Mouse (Mus musculus) spleen, postnatal 4 days (tissue): Measurements from ENCODE around the gene Dusp6.

Experiments
- DNase-seq, 2 experiments: peaks; one replicate each; pipeline ENCODE4 v3.0.0; 2022; ENCODE audit warnings: low spot score in 2 of 2

Dusp6 gene

DNA sequence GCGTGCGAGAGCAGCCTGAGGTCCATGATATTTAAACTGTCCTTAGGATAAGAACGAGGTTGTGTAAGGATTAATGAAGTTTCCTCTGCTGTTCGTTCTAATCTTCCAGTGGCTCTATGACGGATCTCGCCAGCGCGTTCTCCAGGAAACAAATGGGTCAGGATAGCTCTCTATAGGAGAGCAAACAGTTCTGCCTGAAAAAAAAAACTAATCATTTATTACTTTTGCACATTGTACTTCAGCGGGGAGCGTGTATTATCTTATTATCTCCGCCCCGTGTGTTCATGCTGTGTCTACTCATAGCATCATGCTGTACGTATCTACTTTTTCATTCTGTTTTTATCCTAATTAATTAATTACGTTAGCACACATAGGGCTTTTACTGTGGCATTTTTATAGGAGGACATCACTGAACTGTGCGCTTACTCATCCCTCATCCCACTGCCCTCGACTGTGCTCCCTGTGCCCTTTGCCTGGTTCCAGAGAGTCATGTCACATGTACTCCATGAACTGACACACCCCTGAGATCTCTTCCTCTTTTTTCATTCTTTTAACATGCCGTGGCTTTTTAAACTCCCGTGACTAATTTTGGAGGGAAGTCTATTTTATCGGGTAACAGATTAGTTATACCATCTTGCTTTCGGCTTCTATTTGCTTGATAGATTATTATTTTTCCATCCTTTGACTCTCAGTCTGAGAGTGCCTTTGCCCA, 16.1 kb upstream of the Dusp6 start:
- DNase-seq, result no peak

DNA sequence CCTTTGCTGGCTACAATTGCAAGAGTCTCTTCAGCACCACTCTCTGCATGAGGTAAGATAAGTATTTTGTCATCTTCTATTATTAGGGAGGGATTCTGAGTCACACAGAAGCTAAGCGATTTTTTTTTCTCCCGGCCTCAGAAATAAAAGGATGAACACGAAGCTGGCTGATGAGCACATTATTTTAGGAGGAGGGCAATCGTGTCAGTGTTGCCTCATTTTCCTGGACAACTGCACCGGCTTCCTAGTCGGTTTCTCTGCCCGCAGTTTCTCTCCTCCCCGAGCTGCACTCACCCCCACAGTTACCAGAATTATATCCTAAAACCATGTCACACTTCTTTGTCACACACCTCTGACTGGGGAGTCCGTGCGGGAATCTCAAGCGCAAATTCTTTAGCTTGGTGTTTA, 12.2 kb upstream of the Dusp6 start:
- no peak for DNase-seq

DNA sequence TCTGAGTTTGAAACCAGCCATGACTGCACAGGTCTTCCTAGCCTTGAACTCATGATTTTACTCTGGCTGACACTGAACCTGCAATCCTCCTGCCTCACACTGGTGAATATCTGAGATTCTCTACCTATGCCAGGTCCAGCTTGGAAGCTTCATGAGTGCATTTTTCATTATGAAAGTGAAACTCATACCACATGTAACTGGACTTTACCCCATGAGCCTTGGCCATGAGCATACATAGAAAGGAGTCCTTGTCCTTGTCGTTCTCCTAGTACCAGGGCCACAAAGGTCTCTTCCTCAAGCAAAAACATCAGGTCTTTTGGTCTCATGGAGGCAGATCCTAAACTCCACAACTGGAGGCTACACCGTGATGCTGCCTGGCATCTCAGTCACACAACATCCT, 9.6 kb upstream of the Dusp6 start:
- no peak for DNase-seq

DNA sequence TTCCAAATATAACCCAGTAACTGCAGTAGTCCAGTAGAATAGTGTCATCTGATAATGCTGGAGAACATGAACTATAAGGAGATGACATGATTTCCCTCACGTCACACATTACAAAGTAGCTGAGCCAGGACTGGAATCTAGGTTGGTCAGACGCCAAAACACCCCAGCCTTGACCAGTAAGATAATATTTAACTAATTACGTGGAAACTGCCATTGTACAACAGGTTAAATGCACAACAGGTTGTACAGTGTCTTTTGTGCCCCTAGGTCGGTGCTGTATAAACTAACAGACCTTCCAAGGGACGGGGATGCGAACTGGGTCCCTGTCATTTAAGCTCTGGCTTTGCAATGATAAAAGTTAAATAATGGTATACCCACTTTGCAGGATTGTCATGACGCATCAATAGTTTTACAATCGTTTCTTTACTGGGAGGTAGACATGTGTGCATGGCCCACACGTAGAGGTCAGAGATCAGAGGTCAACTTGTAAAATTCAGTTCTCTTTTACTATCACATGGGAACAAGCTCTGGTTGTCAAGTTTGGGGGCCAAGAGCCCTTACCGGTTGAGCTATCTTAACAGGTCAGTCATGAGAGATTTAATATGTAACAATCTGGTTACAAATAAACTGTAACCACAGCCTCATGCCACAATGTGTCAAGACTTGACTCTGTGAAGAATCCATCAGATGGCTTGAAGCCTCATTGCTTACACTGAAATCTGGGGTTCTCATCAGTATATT, 7.0 kb upstream of the Dusp6 start:
- no peak for DNase-seq

DNA sequence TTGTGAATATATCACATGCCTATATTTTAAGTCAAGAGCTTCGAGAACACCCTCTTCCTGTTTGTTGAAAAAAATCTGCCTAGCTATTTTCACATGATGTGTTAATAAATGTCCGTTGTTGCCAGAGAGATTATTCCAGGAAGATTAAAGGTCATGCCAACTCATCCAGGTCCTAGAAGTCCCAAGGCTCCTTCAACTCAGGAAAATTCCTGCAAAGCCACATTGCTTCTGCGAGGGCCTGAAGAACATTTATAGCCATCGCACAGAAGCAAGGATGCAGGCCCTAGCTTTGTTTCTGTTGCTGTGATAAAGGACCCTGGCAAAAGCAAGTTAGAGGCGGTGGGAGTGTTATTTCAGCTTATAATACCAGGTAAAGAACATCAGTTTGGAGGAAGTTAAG, 5.5 kb upstream of the Dusp6 start:
- DNase-seq, result no peak

DNA sequence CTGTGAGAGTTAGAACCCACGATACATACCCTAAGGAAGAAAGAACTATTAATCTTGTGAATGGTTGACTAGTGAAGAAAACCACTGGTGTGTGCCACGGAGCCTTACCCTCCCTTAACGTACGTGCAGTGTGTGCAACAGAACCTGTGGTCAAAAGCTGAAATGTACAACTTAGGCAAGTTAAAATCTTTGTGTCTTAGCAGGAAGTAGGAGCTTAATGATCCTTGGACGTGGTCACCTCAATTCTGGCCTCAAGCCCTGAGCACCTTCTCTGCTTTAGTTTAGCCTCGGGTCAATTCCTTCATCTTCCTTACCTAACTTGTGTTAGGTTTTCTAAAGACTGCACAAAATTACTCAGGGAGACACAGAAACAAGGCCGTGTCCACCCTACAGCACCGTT, 3.2 kb upstream of the Dusp6 start:
- DNase-seq, result no peak

DNA sequence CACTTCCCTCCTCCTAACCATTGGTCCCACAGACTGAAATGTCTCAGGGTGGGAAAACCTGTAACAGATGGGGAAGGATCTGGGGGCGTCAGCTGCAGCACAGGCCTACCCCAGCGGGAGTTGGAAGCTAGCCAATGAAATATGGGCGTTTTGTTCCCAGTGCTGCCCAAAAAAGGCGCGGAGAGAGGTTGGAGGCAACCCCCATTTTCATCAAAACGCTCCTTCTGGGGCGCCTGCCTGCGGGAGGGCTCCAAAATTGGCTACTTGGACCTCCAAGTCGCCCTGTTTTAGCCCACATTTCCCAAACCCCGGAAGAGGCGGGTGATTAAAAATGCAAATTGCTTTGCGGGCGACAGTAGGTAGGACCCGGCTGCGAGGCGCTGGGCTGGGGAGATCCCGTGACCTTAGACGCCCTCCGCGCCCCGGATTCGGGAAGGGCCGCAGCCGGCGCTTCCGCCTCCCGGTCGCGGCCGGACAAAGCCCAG, 1.8 kb upstream of the Dusp6 start:
- DNase-seq, result no peak

DNA sequence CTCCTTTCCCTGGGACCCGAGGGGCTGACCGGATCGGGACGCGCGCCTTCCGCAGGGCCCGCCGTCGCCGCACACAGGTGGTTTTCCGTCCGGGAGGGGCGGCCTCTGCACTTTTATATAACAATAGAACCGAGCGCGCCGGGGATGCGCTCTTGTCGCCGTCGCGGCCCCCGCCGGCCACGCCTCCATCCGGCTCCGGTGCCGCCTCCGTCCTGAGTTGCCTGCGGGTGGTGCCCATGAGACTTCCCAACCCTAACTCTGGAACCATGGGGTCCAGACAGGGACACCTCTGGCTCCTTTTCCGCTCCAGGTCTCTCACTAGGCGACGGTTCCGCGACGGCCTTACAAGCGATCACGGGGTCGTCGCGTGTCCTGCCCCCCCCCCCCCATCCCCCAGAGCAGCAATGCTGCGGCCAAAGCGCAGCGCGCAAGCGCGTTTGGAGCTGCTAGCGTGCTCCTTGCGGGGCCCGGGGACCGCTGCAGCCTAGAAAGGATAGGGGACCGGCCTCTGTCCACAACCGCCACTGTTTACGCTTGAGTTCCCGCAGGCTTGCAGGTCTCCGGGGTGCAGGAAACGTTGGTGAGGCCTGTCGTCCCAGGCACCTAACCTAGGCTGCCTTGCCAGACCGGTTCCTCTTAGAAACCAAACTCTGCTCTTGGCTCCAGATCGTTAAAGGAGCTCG, 1.3 kb upstream of the Dusp6 start:
- DNase-seq, result peak; percentile 78 to 87

DNA sequence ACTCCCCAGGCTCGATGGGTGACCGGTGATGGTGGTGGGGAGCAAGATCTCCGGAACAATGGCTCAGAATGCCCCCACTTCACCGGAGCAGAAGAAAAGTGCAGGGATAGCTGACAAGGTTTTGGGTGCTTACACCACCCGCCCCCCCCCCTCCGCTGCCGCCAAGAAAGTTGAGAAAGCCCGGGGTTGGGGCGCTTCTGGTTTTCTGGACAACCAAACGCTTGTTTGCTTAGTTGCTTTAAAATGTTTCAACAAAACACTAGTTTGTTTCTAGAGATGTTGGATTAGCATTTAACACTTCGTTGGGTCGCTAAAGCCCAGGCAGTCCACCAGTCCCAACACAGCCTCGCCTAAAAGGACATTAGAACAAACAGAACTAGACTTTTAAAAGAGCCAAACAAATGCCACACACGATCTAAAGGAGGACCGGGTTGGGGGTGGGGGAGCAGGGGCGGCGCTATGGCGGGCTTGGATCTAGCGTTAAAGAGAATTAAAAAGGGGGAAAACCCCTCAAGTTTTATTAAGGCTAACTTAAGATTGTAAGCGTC, 638 bp upstream of the Dusp6 start:
- DNase-seq, result peak in 1 of 2 experiments; percentile 65

DNA sequence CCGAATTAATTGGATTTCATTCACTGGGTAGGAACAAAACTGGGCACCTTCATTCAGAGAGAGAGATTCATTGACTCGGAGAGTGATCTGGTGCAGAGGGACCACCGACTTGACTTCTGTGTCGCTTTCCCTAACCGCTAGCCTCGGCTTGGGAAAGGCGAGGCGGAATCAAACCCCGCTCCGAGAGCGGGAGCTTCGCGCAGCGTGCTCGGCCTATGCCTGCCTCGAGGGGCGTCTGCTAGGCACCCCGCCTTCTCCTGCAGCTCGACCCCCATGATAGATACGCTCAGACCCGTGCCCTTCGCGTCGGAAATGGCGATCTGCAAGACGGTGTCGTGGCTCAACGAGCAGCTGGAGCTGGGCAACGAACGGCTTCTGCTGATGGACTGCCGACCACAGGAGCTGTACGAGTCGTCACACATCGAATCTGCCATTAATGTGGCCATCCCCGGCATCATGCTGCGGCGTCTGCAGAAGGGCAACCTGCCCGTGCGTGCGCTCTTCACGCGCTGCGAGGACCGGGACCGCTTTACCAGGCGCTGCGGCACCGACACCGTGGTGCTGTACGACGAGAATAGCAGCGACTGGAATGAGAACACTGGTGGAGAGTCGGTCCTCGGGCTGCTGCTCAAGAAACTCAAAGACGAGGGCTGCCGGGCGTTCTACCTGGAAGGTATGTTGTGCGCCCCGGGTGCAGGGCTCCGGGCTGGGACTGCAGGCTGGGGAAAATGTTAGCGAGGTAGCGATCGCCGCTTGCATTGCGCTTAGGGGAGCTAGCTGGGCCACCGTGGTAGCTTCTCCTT, 589 bp downstream of the Dusp6 start:
- peak; percentile 28 to 71 for DNase-seq

DNA sequence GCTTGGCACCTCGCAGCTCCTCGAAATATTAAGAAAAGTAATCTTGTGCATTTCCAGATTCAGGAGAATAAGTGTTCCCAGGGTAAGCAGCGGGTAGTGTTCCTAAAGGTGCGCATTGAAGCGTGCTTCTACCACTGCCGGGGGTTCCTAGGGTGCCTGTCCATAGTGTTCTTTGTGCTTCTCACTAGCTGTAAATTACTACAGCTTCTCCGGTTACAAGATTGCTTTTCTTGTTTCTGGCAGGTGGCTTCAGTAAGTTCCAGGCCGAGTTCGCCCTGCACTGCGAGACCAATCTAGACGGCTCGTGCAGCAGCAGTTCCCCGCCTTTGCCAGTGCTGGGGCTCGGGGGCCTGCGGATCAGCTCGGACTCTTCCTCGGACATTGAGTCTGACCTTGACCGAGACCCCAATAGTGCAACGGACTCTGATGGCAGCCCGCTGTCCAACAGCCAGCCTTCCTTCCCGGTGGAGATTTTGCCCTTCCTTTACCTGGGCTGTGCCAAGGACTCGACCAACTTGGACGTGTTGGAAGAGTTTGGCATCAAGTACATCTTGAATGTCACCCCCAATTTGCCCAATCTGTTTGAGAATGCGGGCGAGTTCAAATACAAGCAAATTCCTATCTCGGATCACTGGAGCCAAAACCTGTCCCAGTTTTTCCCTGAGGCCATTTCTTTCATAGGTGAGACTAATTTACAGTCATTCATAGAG, 1.4 kb downstream of the Dusp6 start:
- DNase-seq, result peak in 1 of 2 experiments; percentile 67

DNA sequence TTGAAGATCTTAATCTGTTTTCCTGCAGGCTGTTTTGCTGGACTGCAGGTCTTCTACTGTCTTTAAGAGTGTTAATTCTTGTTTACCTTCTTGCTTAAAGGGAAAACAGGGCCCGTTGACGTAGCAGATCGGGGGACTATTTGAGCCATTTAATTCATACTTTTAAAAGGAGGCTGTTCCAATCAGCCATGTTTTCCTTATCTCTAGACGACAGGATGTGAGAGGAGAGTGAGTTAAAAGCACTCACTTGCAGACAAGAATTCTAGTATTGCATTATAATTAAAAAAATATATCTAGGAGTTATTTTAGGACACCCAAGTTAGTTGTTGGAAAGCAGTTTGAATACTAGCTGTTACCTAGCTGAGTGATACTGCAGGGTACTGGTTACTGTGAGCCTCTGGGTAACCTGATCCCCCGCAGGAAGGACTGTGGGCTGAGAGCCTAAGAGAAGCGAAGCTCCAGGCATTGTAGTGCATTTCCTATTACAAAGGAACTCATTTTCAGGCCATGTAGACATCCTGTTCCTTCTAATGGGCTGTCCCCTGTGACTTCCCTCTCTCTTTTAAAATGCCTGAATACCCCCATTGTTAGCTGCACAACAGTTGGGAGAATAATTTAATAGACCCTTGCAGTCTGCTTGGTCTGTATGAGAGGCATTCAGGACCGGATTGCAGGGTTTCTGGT, 2.1 kb downstream of the Dusp6 start:
- DNase-seq, result no peak

DNA sequence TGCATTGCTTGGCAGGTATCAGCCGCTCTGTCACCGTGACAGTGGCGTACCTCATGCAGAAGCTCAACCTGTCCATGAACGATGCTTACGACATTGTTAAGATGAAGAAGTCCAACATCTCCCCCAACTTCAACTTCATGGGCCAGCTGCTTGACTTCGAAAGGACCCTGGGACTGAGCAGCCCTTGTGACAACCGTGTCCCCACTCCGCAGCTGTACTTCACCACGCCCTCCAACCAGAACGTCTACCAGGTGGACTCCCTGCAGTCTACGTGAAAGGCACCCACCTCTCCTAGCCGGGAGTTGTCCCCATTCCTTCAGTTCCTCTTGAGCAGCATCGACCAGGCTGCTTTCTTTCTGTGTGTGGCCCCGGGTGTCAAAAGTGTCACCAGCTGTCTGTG, 3.0 kb downstream of the Dusp6 start:
- DNase-seq, result peak in 1 of 2 experiments; percentile 65

DNA sequence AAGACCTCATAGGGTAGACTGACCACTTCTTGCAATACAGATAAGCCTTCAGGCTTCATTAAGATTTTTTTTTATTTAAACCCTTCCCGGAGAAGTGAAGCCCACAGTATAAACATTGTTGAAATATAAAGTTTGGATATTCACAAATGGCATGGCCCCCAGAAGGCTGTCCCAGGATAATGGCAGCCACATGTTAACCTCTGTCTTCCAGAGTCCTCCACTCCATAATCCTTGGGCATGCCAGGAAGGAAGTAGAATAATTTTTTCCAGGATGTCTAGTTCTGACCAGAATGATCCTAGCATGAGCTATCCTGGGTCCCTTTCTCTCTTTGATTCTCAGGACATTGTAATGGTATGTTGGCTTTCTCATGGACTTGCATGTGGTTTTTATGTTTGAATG, 4.6 kb downstream of the Dusp6 start:
- DNase-seq, result no peak

DNA sequence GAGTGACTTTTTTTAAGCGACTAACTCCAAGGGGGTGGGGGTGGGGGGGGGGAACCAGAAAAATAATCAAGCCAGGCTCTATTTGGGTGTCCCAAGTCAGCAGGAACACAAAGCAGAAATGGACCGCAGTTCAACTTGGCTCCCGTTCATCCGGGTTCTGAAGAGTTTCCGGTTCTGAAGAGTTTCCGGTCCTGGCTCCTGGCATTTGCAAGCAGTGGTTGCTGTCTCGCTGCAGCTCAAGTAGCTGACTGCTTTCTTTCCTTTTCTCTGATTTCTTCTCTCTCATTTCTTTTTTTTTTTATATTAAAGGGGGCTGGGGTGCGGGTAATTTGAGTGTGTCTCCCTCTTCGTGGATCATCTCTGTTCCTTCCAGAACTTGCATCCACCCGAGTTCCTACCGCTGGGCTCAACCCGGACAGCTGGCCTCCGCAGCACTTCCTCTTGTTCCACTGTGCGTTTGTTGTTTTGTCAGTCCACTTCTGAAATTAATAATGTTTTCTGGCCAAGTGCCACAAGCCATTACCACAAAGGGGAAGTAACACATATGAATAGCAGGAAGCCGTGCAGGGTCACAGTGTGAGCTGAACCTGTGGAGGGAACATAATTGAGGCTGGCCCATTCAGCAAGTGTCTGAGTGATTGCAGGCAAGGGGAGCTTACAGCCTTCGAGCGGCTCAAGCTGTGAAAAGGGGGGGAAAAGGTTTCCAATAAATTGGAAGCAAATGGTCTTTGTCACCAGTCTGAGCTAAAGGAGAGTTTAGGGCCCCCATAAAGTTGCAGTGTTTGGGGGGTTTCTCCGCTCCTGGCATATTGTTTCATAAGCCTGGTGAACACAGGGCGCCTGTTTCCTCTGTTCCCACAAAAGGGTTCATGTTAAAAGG, 5.6 kb downstream of the Dusp6 start:
- DNase-seq, result peak; percentile 68 to 74

DNA sequence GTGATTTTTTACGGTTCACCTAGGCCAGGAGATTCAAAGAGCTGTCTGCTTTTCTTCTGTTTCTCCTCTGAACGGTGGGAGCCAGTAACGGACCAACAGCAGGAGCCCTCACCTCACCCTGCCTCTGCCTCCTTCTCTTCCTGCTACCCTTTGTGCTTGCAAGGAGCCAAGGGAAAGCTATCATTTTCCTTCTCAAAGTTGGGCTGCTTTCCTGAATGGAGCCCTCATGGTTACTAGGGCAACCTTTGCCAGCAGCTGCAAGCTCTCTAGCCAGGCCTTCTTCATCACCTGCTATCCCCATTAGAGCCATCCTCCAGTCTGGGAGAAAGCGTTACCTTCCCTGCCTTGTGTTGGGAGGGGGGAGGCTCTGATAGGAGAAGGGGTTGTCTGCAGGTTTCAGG, 6.3 kb downstream of the Dusp6 start:
- peak in 1 of 2 experiments; percentile 58 for DNase-seq

DNA sequence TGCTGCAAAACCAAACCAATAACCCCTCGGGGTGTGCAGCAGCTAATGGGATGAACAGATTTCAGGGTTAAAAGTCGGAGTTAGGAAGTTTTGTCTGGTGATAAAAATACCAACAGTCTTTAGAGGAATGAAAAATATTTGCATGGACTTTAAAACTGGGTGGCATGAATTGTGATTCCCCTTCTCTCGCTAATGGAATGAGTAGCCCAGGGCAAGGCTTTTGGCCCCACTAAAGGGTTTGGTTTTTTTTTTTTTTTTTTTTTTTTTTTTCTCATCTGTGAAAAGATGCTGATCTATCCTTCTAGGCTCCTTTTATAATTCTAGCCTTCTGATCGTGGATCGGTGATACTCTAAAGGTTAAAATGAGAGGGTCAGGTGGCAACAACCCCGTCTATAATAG, 6.7 kb downstream of the Dusp6 start:
- DNase-seq, result no peak

DNA sequence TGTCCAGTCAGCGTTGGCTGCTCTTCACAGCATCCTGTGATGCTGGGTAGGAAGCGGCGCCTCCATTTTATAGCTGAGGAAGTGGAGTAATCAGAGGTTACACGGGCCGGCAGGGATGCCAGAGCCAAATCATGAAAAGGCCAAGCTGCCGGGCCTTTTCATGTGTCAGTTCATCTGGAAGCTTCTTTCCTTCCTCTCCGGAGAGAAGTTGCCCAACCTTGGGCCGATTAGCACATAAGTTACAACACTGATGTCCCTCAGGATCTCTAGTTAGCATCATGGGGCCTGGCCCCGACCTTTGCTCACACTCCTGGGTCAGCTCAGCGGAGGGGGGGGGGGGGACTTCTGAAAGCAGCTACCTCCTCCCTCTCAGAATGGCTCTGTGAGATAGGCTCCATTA, 7.4 kb downstream of the Dusp6 start:
- DNase-seq, result peak; percentile 42 to 67

DNA sequence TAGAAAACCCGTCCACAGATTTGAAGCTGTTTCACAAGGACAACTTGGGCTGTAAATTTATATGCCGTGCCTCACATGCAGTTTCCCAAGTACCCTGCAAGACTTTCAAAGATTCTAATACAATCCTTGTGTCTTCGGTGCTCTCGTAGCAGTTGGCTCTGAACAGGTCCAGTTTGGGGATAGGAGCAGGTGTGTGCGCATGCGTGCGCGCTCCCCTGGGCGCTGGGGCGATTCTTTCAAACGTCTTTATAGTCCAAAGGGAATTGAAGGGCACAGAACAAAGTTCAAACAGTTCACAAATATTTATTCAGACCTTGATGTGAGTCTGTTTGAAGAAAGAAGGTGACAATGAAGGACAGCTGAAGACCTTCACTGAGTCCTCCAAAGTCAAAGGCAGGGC, 8.0 kb downstream of the Dusp6 start:
- peak in 1 of 2 experiments; percentile 62 for DNase-seq
